Mouse (Mus musculus) kidney, adult 2 months (tissue): ENCODE data around the gene 4930402H24Rik. TPM values are rescaled to one million over a fixed set of nuclear protein-coding genes. Genes with fewer than 3 reads are reported as not detected.
"Not testable (repeated sequence)": the region's sequence is repeated elsewhere in the genome, so short reads cannot be mapped to it uniquely, and the experiment has no call there.

Source experiments
- DNase-seq: peaks from one replicate; pipeline ENCODE4 v3.0.0; 2021
- H3K27ac ChIP-seq: fragments of 200-500 bp; 2 replicates; pipeline ENCODE4 v1.5.1; 2012; ENCODE audit warnings: low read depth, low read length, control low read depth, inconsistent platforms; ENCODE audit not compliant: insufficient read depth
- H3K27me3 ChIP-seq: fragments of 200-500 bp; replicated peaks from 2 replicates; pipeline ENCODE4 v1.6.1; 2012; ENCODE audit warnings: mild to moderate bottlenecking, moderate library complexity, low read length, inconsistent platforms; ENCODE audit not compliant: control insufficient read depth, insufficient read depth
- H3K36me3 ChIP-seq: fragments of 200-500 bp; 2 replicates; pipeline ENCODE4 v1.6.1; 2012; ENCODE audit warnings: mild to moderate bottlenecking, moderate library complexity, low read length, inconsistent platforms; ENCODE audit not compliant: control insufficient read depth, insufficient read depth
- H3K4me1 ChIP-seq: fragments of 200-500 bp; 2 replicates; pipeline ENCODE4 v1.6.1; 2011; ENCODE audit warnings: low read length; ENCODE audit not compliant: control insufficient read depth, insufficient read depth
- H3K4me3 ChIP-seq: fragments of 200-500 bp; 2 replicates; pipeline ENCODE4 v1.5.1; 2011; ENCODE audit warnings: mild to moderate bottlenecking, low read depth, low read length, control low read depth; ENCODE audit not compliant: insufficient read depth
- CTCF ChIP-seq: fragments of 200-500 bp; conservative IDR thresholded peaks from 2 replicates; pipeline ENCODE4 v1.5.1; 2011; ENCODE audit warnings: low read depth, mild to moderate bottlenecking, control low read depth, low read length, moderate library complexity, mixed read lengths; ENCODE audit not compliant: insufficient read depth, insufficient read length
- POLR2A ChIP-seq: fragments of 200-500 bp; IDR thresholded peaks from one replicate; pipeline ENCODE4 v1.6.1; 2011; ENCODE audit warnings: low read depth, low read length, control low read depth
- WGBS: fragments of 180-500 bp; shearing (Covaris S2); methylation state at CpG from one replicate; pipeline ENCODE4 v1.1.7; 2018; 5-methylcytosine and 5-hydroxymethylcytosine counted together
- polyA plus RNA-seq: library from polyadenylated mRNA; depleted of rRNA; stranded (reverse); fragments of >200 nt; gene quantifications from 2 replicates; pipeline ENCODE4 v1.2.3, GENCODE M21; 2012

Gene 4930402H24Rik
- polyA plus RNA-seq, 1 experiment: 70.2 TPM

DNA sequence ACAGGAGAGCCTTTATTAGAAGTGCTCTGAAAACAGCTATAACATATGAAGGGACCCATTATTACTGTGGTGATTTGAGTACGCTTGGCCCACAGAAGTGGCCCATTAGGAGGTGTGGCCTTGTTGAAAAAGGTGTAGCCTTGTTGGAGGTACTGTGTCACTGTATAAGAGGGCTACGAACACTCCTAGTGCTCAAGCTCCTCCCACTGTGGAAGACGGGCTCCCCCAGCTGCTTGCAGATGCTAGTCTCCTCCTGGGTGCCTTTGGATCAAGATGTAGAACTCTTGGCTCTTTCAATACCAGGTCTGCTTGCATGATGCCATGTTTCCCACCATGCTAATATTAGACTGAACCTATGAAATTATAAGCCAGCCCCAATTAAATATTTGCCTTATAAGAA lies 76.0 kb downstream of the 4930402H24Rik start:
- 84% methylated on average over 3 of the region's 3 CpGs for WGBS

DNA sequence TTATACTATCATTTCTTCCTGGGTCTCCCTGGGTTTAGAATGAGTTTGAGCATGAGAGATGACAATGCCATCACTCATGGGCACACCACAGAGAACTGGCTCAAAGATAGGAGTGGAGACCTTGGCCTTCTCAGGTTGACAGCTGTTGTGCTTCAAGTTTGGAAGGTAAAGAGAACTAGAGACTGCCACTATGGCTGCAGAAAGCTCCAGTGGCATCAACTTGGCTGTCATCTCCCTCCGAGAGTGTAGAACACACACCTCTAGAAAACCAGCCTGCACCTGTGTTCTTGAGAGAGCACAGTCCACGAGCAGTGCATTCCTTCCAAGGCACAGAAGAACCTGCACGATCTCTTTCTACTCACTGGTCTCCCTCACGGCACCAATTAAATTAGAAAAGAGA lies 76.7 kb downstream of the 4930402H24Rik start:
- Histone ChIP-seq H3K36me3 (no peaks in the 10 kb centered on the region; the same call in 1 of the 2 replicates), H3K4me3 (no peak overlapping the region), H3K27me3 (no peaks in the 10 kb centered on the region), H3K4me1 (peaks cover 29% of the 10 kb centered on the region), H3K27ac (peak overlapping the region; percentile 77)
- WGBS: 56% methylated on average over 4 of the region's 4 CpGs
- no peak for TF ChIP-seq POLR2A
- no peak for TF ChIP-seq CTCF
- no peak for DNase-seq

More for the DNA sequence above, 76.0 kb downstream of the 4930402H24Rik start:
- no peak for DNase-seq
- no peak for TF ChIP-seq CTCF
- TF ChIP-seq POLR2A: no peak
- peaks cover 29% of the 10 kb centered on the region for H3K4me1 ChIP-seq
- no peaks in the 10 kb centered on the region; the same call in 1 of the 2 replicates for H3K36me3 ChIP-seq
- no peak overlapping the region for H3K4me3 ChIP-seq
- no peaks in the 10 kb centered on the region for H3K27me3 ChIP-seq
- no peak overlapping the region; the same call in 1 of the 2 replicates for H3K27ac ChIP-seq

DNA sequence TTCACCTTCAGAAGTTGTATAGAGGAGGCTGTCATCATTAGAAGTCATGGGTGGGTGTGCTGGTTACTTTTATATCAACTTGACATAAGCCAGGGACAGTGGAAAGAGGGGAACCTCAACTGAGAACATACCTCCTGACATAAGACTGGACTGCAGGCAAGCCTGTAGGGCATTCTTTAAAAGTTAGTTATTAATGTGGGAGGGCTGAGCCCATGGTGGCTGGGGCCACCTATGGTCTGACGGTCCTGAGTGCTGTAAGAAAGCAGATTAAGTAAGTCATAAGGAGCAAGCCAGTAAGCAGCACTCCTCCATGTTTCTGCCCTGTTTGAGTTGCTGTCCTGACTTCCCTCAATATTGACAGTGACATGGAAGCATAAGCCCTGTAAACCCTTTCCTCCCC lies 77.5 kb downstream of the 4930402H24Rik start:
- no peak for TF ChIP-seq POLR2A
- no peak for TF ChIP-seq CTCF
- Histone ChIP-seq H3K4me1 (peaks cover 29% of the 10 kb centered on the region), H3K27ac (peak overlapping the region; percentile 77), H3K27me3 (no peaks in the 10 kb centered on the region), H3K36me3 (no peaks in the 10 kb centered on the region; the same call in 1 of the 2 replicates), H3K4me3 (no peak overlapping the region)
- 35% methylated on average over 1 of the region's 1 CpGs for WGBS
- peak; percentile 66 for DNase-seq

DNA sequence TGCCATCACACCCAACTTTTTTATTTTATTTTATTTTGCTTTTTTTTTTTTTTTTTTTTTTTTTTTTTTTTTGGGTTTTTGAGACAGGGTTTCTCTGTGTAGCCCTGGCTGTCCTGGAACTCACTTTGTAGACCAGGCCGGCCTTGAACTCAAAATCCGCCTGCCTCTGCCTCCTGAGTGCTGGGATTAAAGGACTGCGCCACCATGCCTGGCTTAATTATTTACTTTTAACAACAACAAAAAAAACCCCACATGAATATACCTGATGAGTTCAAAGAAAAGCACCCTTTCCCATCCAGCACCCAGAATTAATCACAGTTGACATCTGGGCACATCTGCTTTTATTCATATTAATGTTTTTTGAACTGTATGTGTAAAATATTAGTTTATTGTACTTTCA lies 78.1 kb downstream of the 4930402H24Rik start:
- peak; percentile 49 for DNase-seq
- H3K36me3 ChIP-seq, H3K4me3 ChIP-seq, H3K27me3 ChIP-seq: not testable (repeated sequence)
- 45% methylated on average over 3 of the region's 3 CpGs for WGBS
- H3K4me1 ChIP-seq: peaks cover 29% of the 10 kb centered on the region
- H3K27ac ChIP-seq: peak overlapping the region; percentile 63; the same call in 1 of the 2 replicates

DNA sequence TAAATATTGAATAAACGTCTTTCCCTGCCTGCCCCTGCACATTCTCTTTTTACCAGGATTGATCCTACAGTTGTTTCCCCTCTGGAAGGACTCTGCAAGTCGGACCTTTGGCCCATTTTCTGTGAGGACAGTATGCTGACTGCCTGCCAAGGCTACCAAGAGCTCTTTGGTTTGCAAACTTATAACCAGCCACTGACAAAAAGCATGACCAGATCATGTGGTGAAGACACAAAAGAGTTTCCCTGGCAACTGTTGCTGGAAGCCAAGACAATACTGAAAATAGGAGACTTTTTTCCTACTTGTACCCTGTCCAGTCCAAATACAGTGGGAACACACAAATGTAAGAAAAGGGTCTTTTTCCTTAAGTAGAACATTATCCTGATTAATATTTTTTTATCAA lies 78.8 kb downstream of the 4930402H24Rik start:
- Histone ChIP-seq H3K36me3 (no peaks in the 10 kb centered on the region; the same call in 1 of the 2 replicates), H3K4me3 (no peak overlapping the region), H3K27me3 (no peaks in the 10 kb centered on the region), H3K4me1 (peaks cover 27% of the 10 kb centered on the region; the same call in 1 of the 2 replicates), H3K27ac (no peak overlapping the region)
- TF ChIP-seq CTCF (no peak), POLR2A (no peak)
- 24% methylated on average over 2 of the region's 2 CpGs for WGBS
- DNase-seq: peak; percentile 95

DNA sequence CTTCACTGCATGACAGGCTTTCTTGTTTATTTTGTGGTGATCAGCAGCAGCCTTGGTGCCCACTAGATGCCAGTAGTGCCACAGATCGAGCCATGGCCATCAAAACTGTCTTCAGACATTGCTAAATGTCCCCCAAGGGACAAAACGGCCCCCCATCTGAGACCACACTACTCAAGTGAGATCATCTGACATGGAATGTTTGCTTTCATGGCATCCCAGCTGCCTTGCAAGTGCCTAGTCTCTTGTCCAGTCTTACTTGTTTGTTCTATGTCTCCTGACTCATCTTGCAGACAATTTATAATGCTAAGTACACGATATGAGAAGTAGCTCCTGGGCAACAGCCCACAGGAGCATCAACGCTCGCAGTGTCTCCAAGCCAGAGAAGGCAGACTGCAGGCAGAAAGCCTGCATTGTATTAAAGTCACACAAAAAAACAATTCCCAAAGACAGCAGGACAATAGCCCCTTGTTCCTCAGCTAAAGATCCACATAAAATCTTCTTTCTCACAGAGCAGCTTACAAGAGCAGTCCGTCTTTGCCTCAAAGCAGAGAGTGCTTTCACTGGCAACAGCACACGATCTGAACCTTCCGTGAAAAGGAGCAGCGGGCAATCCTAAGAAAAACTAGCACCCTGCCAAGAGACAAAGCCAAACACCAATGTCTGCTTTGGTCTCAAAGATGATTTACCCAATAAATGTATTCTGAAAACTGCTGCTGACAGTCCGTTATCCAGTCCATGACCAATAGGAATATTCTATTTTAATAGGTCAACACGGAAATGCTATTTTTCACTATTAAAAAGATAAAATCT lies 87.2 kb downstream of the 4930402H24Rik start:
- DNase-seq: peak; percentile 41
- H3K4me1 ChIP-seq: peaks cover 14% of the 10 kb centered on the region
- H3K36me3 ChIP-seq: peaks cover 2% of the 10 kb centered on the region
- H3K4me3 ChIP-seq: no peak overlapping the region
- no peak overlapping the region for H3K27ac ChIP-seq
- no peaks in the 10 kb centered on the region for H3K27me3 ChIP-seq
- TF ChIP-seq CTCF (peak; percentile 71), POLR2A (no peak)
- 52% methylated on average over 11 of the region's 11 CpGs for WGBS

DNA sequence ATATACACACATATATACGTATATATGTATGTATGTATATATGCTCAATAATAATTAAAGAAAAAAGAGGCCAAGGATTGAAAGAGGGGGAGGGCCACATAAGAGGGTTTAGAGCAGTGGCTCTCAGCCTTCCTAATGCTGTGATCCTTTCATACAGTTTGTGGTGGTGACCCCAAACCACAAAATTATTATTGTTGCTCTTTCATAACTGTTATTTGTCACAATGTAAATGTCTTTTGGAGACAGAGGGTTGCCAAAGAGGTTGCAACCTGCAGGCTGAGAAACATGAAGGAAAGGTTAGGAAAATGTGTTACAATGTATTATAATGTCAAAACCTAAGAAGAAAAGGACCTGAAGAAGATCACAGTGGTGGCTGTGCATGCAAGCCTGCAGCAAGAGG lies 88.3 kb downstream of the 4930402H24Rik start:
- H3K4me1 ChIP-seq: peaks cover 21% of the 10 kb centered on the region
- H3K27me3 ChIP-seq: no peaks in the 10 kb centered on the region
- no peak overlapping the region for H3K27ac ChIP-seq
- TF ChIP-seq CTCF (no peak), POLR2A (no peak)
- H3K36me3 ChIP-seq: peaks cover 3% of the 10 kb centered on the region
- 79% methylated on average over 1 of the region's 1 CpGs for WGBS
- H3K4me3 ChIP-seq: no peak overlapping the region
- no peak for DNase-seq
